Mouse (Mus musculus): ENCODE measurements at regions not wholly inside any gene's neighbourhood (a gene's known extent, or its start where the extent isn't known, plus 50 kb on each side); places are given as distances from the start of the nearest gene placed in this dataset.

DNA sequence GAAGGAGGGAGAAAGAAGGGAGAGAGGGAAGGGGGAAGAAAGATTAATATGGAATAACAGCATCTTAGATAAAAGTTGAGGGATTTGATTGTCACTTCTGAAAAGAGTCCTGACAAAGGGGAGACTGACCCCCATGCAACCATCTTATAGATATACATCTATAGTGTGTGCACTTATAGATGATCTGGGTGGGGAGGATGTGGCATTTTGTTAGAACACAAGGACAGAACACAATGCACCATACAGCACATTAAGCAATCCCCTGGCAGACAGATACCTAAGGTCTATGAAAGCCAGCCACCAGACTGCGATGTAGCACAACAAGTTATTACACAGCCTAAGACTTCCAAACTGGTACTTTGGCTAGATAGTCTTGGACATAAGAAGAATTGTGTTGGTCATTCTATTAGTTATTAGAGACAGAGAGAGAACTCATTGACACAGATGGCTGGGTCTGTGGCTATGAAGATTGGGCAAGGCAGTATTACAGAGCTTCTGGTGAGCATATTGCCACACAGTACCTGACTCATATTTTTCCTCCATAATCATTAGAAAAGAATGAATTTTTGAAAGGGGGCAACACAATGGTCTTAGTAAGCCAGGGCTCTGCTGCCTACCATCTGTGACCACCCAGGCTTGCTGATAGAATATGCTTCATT, 126.3 kb upstream of the Itgb1 start:
- peak; percentile 89 for ATAC-seq (replicated peaks; ENCODE audit: poor library complexity)

DNA sequence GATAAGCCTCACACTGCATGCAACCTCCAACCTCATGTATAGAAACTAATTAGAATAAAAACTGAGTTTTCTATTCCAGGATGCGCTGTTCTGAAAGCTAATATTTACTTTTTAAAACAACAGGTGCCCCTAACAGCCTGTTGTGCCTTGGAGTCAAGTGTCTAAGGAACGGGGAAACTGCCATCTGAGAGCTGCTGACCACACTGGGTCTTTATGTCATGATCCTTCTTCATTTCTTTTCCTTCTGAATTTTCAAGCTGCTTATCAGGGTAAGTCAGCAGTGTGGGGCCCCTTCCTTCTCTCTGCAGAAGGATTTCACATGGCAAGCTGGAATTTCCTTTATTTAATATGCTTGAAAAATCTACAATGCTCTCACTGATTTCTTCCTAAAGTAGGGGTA, 125.0 kb upstream of the Itgb1 start:
- ATAC-seq (replicated peaks; ENCODE audit: poor library complexity), result no peak; the same call in 1 of the 2 replicates

DNA sequence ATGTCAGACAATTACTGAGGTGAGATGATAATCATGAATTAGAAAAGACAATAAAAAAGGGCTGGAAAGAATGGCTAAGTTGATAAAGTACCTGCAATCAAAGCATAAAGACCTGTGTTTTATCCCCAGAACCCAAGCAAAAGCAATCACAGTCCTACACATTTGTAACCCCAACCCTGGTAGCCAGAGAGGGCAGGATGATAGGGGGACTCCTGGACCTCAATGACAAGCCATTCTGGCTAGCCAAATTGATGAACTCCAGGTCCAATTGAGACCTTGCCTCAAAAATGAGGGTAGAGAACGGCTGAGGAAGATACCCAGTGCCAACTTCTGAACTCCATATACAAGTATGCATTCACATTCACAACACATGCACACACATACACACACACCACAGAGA, 124.4 kb upstream of the Itgb1 start:
- no peak for ATAC-seq (replicated peaks; ENCODE audit: poor library complexity)

DNA sequence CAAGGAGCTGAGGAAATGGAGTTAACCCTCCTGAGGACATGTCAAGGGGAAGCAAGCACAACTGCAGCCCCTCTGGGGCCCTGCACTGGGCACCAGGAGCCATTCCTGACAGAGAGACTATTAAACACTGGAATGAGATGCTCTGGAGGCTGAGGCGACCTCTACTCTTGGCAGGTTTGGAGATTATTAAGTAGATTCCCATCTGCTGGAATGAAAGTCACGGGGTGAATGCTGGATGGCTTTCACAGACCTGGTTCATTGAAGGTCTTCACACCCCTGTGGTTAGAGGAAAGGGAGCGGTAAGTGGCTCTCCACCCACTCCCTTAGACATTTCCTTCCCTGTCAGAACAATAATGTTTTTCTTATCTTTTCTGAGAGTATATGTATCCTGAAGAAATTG, 122.8 kb upstream of the Itgb1 start:
- no peak for ATAC-seq (replicated peaks; ENCODE audit: poor library complexity)

DNA sequence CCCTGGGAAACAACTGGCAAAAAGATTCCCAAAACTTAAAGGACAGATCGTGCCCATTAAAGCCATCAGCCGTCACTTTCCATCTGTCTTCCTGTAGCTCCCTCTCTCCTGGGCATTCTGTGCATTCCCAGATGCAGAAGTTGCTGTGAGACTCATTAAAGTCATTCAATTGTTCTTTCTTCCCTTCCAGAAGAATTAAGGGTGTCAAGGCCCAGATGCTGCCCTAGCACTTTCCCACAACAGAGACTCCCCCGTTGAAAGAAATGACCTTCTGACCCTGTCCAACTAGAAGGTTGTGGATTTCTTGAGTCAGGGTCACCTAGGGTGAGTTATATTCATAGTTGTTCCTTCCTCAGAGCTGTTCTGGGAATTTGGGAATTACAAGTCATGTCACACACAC, 121.7 kb upstream of the Itgb1 start:
- no peak for ATAC-seq (replicated peaks; ENCODE audit: poor library complexity)

DNA sequence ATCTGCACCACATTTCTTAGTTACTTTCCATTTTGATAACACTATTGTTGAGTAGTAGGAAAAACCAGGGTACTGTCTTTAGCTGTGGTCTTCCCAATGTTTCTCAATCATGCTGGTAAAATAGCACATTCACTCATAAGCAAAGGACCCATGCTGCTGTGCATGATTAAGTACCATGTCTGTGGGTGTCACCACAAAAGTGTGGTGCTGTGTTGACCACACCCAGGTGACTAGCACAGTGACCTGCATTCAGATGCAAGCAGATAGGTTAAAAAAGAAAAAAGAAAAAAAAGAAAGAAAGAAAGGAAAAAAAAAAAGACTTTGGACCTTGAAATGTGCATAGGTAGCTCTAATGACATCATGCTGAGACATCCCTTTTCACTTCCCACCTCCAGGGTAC, 113.2 kb upstream of the Itgb1 start:
- no peak for ATAC-seq (replicated peaks; ENCODE audit: poor library complexity)

DNA sequence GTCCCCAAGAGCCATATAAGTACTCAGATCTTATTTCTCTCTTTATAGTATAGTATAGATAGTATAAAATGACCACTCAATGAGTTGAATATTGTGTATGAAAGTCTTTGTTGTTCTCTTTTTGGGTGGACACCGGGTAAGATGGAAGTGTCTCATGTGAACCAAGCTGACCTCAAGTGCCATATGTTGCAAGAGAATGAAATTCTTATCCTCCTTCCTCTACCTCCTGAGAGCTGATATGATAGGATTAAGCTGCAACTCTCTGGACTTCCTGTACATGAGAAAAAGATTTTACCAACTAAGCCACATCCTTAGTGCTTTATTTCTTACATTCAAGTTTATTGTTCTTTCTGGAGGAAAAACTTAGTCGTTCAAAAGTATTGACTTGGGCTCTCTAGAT, 91.3 kb upstream of the Itgb1 start:
- peak; percentile 80 for ATAC-seq (replicated peaks; ENCODE audit: poor library complexity)

DNA sequence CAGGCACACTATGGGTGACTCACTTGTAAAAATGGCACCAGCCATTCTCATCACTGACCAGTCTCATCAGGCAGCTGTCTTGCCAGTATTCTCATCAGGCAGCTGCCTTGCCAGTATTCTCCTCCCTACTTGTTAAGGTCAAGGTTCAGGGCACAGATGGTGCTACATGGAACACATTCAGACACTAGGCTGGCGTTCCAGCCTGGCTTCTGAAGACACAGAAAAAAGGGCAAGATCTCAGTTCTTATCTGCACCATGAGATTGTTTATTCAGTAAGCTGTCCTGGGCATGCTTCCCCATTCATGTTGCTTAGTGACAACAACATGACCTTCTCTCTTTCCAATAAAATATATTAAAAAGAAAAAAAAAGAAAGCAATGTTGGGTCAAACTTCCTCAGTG, 90.7 kb upstream of the Itgb1 start:
- ATAC-seq (replicated peaks; ENCODE audit: poor library complexity), result peak; percentile 63

DNA sequence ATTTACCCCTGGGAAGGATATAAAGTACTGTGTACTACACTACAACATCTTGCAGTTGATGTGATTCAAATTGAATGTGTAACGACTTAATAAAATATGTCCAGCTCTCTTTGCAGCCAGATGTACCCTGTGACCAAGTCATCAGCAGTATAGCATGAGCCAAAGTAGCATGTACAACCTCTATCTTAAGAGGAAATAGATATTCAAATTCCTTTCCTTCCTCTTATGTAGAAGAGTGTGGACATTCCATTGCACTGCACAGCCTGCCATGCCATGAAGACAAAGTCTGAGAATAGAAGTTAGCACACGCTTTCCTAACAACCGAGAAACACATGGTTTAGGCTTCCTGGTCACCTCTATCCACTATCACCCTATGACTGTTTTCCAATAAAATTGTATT, 79.9 kb upstream of the Itgb1 start:
- peak; percentile 45 for ATAC-seq (replicated peaks; ENCODE audit: poor library complexity)

DNA sequence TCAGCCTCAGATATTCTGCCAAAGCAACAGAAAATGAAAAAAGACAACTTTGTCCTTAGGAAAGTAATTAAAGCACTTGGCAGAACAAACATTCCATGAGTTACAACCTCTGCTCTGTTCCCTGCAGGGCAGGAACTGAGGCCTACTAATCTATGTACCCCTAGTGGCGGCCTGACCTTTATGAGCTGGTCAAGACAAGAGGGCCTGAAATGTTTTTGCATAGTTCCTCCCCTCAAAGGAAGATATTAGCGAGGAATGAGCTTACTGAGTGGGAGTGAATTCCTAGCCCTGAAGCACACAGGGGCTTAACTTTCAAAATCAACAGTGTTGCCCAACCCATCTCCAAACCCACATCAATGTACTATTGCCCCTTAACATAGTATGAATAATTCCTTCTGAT, 76.6 kb upstream of the Itgb1 start:
- ATAC-seq (replicated peaks; ENCODE audit: poor library complexity), result no peak

DNA sequence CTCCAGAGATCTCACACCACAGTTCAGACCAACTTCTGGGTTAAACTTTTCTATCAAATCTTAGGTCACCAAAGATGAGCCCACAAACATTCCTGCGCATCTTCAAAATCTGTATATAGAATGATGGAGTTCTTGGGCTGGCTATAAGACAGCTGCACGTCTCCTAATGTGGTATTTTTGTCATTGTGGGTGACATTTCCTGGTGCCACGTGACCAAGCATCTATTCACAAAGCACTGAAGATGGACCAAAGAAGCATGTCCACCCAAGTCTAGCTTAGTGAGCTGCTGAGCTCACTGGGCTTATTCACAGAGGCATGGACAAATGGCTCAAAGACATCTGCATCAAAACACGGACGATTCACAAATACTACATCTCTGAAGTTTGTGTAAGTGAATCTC, 72.8 kb upstream of the Itgb1 start:
- ATAC-seq (replicated peaks; ENCODE audit: poor library complexity), result no peak

DNA sequence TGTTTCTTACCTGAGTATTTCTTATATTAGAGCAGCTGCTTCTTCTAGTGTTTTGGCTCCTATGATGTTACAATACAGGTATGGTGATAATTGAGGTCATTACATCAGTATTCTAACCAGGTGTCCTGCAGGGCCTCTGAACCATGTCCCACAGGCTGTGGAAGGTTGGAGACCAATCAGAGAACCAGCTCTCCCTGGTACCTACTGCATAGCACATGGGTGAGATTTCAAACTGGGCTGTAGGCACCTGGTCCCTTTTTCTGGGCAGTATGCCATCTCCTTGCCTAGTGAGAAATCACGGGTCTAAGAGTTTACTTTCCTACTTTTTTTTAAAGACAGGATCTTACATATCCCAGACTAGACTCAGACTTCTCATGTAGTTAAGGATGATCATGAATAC, 67.6 kb upstream of the Itgb1 start:
- no peak for ATAC-seq (replicated peaks; ENCODE audit: poor library complexity)

DNA sequence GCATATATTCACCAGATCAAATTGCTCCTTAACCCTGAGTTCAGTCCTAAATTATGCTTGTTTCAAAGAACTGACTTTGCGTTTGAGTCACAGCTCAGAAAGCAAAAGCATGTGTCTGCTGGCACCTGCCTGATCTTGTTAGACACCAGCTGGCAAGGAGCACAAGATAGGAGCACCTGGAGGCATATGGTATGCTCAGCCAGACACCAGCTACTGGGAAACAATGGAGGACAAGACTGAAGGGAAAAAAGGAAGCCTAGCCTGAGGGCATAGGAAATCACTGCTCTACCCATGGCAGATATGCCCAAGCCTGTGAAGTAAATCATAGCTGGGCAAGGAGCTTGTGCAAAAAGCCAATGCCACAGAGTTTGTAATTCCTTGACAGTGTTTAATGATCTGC, 66.4 kb upstream of the Itgb1 start:
- no peak for ATAC-seq (replicated peaks; ENCODE audit: poor library complexity)
